Mouse (Mus musculus): ENCODE data around the gene Hjurp.

DNA sequence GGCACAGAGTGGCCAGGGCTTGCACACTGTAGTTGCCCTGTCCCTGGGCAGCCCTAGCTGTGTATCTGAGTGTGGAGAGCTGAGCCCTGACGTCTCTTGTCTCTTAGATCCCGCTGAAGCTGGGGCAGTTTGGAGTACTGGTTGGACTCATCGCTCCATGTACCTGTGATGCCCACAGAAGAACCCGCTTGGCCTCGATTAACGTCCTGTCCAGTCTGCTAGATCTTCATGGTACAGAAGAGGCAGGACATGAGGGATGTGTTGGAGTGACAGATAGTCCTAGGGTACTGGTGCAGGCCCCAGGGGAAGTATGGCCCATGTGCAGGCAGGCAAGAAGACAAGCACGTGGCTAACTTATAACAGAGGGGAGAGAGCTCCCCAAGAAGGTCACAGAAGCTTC, 27.8 kb downstream of the Hjurp start:
- TF ChIP-seq CTCF (IDR thresholded peaks at IDR 0.05) (no peak), EP300 (IDR thresholded peaks at IDR 0.05) (no peak)
